Mouse (Mus musculus): ENCODE results near the gene Camk1d.

DNA sequence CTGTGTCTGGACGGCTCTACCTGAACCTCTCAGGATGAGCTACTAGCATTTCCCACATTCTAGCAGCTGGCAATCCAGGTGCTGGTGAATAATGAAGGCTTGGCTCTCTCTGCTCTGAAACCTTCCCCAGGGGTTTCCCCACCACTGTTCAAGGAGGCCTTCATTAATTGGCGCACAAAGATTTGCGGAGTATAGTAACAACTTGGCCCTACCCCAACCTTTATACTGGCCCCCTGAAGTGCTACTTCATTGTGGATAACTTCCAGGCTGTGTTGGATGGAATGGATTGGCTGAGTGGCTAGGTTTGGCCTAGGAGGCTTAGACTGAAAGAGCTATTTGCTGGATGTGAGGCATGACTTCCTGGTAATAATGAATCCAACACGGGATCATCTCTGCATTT is 431.7 kb downstream of the Camk1d start:
- TF ChIP-seq CTCF (IDR thresholded peaks at IDR 0.05; ENCODE audit: insufficient read depth, low read depth, low read length) (no peak), POLR2A (IDR thresholded peaks at IDR 0.05; ENCODE audit: insufficient read depth, low read depth, low read length) (no peak)
